Mouse (Mus musculus) forebrain, embryonic 11.5 days (tissue): ENCODE results near the gene Ncoa6. TPM values are rescaled to one million over a fixed set of nuclear protein-coding genes. Genes with fewer than 3 reads are reported as not detected.
"Not testable (repeated sequence)": the region's sequence is repeated elsewhere in the genome, so short reads cannot be mapped to it uniquely, and the experiment has no call there.

Experiments
- ATAC-seq: fragments of 200-750 bp; cut with Nextera tagmentation; replicated peaks from 2 replicates; pipeline ENCODE4 v1.8.0; 2017; ENCODE audit warnings: moderate TSS enrichment; ENCODE audit not compliant: low FRiP score
- DNase-seq: peaks from one replicate; pipeline ENCODE4 v3.0.0-alpha.2; 2017; ENCODE audit warnings: low spot score
- H3K27ac ChIP-seq: fragments of 300-500 bp; sonication (generic); 2 replicates; pipeline ENCODE4 v1.5.1; 2014; ENCODE audit warnings: low read depth, low read length
- H3K27me3 ChIP-seq: fragments of 300-500 bp; sonication (generic); 2 replicates; pipeline ENCODE4 v1.6.1; 2014; ENCODE audit warnings: mild to moderate bottlenecking, low read length, mixed read lengths; ENCODE audit not compliant: control insufficient read depth, insufficient read depth
- H3K36me3 ChIP-seq: fragments of 300-500 bp; sonication (generic); 2 replicates; pipeline ENCODE4 v1.6.1; 2014; ENCODE audit warnings: mild to moderate bottlenecking, low read length, moderate library complexity, mixed read lengths; ENCODE audit not compliant: control insufficient read depth, insufficient read depth
- H3K4me1 ChIP-seq: fragments of 300-500 bp; sonication (generic); replicated peaks from 2 replicates; pipeline ENCODE4 v1.6.1; 2014; ENCODE audit warnings: low read length, mixed read lengths; ENCODE audit not compliant: control insufficient read depth, insufficient read depth
- H3K4me2 ChIP-seq: fragments of 300-500 bp; sonication (generic); 2 replicates; pipeline ENCODE4 v1.6.1; 2014; ENCODE audit warnings: low read depth, mild to moderate bottlenecking, low read length, moderate library complexity, mixed read lengths; ENCODE audit not compliant: severe bottlenecking
- H3K4me3 ChIP-seq: fragments of 300-500 bp; sonication (generic); 2 replicates; pipeline ENCODE4 v1.5.1; 2014; ENCODE audit warnings: low read depth, low read length
- H3K9ac ChIP-seq: fragments of 300-500 bp; sonication (generic); 2 replicates; pipeline ENCODE4 v1.6.1; 2014; ENCODE audit warnings: low read length
- H3K9me3 ChIP-seq: fragments of 300-500 bp; sonication (generic); 2 replicates; pipeline ENCODE4 v1.6.1; 2016; ENCODE audit warnings: low read length, mixed read lengths; ENCODE audit not compliant: control insufficient read depth
- WGBS: fragments of 180-500 bp; shearing (Covaris S2); extraction: QIAGEN DNeasy Blood & Tissue Kit; methylation state at CpG from one replicate; pipeline ENCODE4 v1.1.7; 2014; 5-methylcytosine and 5-hydroxymethylcytosine counted together
- polyA plus RNA-seq: library from polyadenylated mRNA; unstranded; fragments of >200 nt; fragmentation: Nextera tagmentation; extraction: Ambion mirVana; gene quantifications from 2 replicates; pipeline ENCODE4 v1.2.1, GENCODE M21; 2014

Gene Ncoa6
- polyA plus RNA-seq, 1 experiment from 2014 or later, result 34.3 TPM

DNA sequence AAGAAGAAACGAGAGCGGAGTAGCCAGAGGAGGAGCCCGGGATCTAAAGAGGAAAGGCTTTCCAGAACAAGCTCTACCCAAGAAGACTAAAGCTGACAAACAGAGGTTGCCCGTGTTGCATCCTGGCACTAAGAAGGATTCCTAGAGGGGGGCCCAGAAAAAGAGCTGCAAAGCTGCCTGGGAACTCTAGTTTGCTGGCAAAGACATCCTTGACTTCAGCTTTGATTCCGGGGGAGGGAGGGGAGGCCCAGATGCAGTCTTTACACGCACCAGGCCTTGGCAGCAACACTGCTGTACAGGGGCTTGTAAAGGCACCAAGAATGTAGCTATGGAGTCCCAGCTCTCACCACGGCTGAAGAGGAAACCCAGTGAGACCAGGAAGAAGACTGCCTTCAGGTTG, 20.1 kb downstream of the Ncoa6 start:
- DNase-seq (no peak), ATAC-seq (no peak)
- H3K36me3 ChIP-seq, result no peaks in the 10 kb centered on the region
- H3K4me2 ChIP-seq, result no peak overlapping the region
- no peak overlapping the region for H3K9ac ChIP-seq
- 85% methylated on average over 7 of the region's 7 CpGs for WGBS
- H3K9me3 ChIP-seq, result no peaks in the 10 kb centered on the region
- H3K27ac ChIP-seq, result no peak overlapping the region
- H3K27me3 ChIP-seq, result no peaks in the 10 kb centered on the region
- no peaks in the 10 kb centered on the region for H3K4me1 ChIP-seq
- no peak overlapping the region for H3K4me3 ChIP-seq

GRCm38 (mm10) chr2:155451256-155451655, 22.4 kb downstream of the Ncoa6 start:
- Histone ChIP-seq H3K36me3 (no peaks in the 10 kb centered on the region), H3K27ac (no peak overlapping the region), H3K4me2 (no peak overlapping the region), H3K27me3 (no peaks in the 10 kb centered on the region), H3K9ac (no peak overlapping the region), H3K4me3 (no peak overlapping the region), H3K9me3 (no peaks in the 10 kb centered on the region), H3K4me1 (no peaks in the 10 kb centered on the region)
- DNase-seq, result no peak
- no peak for ATAC-seq
- WGBS, result 84% methylated on average over 5 of the region's 5 CpGs

- H3K27me3 ChIP-seq, H3K9me3 ChIP-seq, DNase-seq, H3K4me3 ChIP-seq, H3K27ac ChIP-seq, H3K36me3 ChIP-seq, H3K9ac ChIP-seq, H3K4me2 ChIP-seq, H3K4me1 ChIP-seq, ATAC-seq: not testable (repeated sequence)
- 97% methylated on average over 1 of the region's 1 CpGs for WGBS
These were observed 25.8 kb downstream of the Ncoa6 start for GRCm38 (mm10) chr2:155447906-155448305.

DNA sequence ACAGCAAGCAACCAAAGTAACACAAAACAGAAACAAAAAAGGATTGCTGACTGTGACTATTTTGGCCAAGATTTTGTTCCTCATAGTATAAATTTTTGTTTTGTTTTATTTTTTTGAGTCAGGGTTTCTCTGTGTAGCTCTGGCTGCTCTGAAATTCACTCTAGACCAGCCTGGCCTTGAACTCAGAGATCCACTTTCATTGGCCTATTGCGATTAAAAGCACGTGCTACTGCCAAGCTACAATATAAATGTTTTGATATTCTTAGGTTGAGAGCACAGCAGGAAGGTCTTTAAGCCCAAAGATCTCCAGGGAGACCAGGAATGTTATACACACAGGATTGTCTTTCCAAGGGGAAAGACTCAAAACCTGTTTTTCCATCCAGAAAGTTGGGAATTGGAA, 30.2 kb downstream of the Ncoa6 start:
- no peaks in the 10 kb centered on the region for H3K9me3 ChIP-seq
- H3K4me2 ChIP-seq, result no peak overlapping the region
- DNase-seq (no peak), ATAC-seq (no peak)
- H3K27ac ChIP-seq, result no peak overlapping the region
- no peak overlapping the region for H3K4me3 ChIP-seq
- 53% methylated on average over 2 of the region's 2 CpGs for WGBS
- H3K9ac ChIP-seq, result no peak overlapping the region
- no peaks in the 10 kb centered on the region for H3K27me3 ChIP-seq
- no peaks in the 10 kb centered on the region for H3K4me1 ChIP-seq
- H3K36me3 ChIP-seq, result no peaks in the 10 kb centered on the region

DNA sequence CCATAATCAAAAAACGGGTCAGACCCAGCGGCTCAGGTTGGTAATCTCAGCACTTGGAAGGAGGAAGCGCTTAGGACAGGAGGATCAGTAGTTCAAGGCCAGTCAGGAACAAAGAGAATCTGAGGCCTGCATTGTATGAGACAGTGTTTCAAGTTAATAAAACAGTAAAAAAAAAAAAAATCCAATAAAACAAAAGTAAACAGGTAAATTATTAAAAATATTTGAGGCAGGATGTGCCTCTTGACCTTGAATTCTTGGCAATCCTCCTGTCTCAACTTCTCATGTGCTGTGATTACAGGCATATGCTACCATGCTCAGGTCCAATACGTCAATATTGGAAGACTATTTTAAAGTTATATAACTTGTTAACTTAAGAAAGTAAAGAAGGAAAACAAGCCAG, 30.8 kb downstream of the Ncoa6 start:
- Histone ChIP-seq H3K27ac (no peak overlapping the region), H3K4me1 (no peaks in the 10 kb centered on the region), H3K4me2 (no peak overlapping the region), H3K9ac (no peak overlapping the region), H3K36me3 (no peaks in the 10 kb centered on the region), H3K4me3 (no peak overlapping the region), H3K9me3 (no peaks in the 10 kb centered on the region), H3K27me3 (no peaks in the 10 kb centered on the region)
- no peak for DNase-seq
- ATAC-seq, result no peak
- 78% methylated on average over 4 of the region's 4 CpGs for whole genome bisulfite sequencing

DNA sequence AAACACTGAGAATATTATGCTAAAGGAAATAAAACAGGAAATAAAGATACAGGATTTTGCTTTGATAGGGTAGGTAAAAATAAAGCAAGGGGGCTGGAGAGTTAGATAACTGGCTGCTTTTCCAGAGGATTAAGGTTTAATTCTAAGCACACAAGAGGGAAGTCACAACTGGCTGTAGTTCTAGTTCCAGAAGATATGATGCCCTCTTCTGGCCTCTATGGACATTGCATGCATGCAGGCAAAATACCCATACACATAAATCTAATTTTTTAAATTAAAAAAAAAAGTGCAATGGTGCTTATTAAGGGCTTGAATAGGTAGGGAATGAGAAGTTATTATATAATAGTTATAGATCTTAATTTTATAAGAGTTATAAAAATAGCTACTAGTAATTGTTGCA, 37.2 kb downstream of the Ncoa6 start:
- no peaks in the 10 kb centered on the region for H3K27me3 ChIP-seq
- DNase-seq (no peak), ATAC-seq (no peak)
- H3K4me3 ChIP-seq, result no peak overlapping the region
- H3K9ac ChIP-seq, result no peak overlapping the region
- H3K36me3 ChIP-seq, result peaks cover 10% of the 10 kb centered on the region
- H3K4me1 ChIP-seq, result no peaks in the 10 kb centered on the region
- no peaks in the 10 kb centered on the region for H3K9me3 ChIP-seq
- H3K27ac ChIP-seq, result no peak overlapping the region
- no peak overlapping the region for H3K4me2 ChIP-seq

GRCm38 (mm10) chr2:155420911-155421310, 52.8 kb downstream of the Ncoa6 start:
- H3K9me3 ChIP-seq, result no peaks in the 10 kb centered on the region
- WGBS, result 79% methylated on average over 2 of the region's 2 CpGs
- ATAC-seq (no peak), DNase-seq (no peak)
- no peak overlapping the region for H3K4me3 ChIP-seq
- no peaks in the 10 kb centered on the region for H3K27me3 ChIP-seq
- H3K9ac ChIP-seq, result no peak overlapping the region
- H3K27ac ChIP-seq, result no peak overlapping the region
- no peak overlapping the region for H3K4me2 ChIP-seq
- peaks cover 7% of the 10 kb centered on the region; the same call in 1 of the 2 replicates for H3K36me3 ChIP-seq
- no peaks in the 10 kb centered on the region for H3K4me1 ChIP-seq

DNA sequence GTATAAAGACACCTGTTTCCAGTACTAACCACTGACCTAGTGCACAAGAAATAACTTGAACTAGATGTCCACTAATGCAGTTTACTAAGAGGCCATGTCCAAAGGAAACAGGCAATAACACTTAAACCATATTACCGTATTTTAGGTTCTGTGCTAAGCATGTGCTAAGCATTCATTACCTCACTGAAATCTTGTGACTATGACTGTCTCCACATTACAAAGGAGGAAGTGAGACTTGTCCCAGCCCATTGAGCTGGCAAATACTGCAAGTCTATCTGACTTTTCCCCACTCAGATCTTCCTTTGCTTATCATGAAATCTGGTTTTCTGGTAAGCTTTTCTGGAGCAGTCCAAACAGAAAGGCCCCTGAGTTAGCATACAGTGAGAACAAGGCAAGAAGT, 69.1 kb downstream of the Ncoa6 start:
- no peak for DNase-seq
- H3K9me3 ChIP-seq, result no peaks in the 10 kb centered on the region
- no peaks in the 10 kb centered on the region for H3K4me1 ChIP-seq
- no peak overlapping the region for H3K9ac ChIP-seq
- H3K27me3 ChIP-seq, result no peaks in the 10 kb centered on the region
- ATAC-seq, result no peak
- peaks cover 3% of the 10 kb centered on the region for H3K36me3 ChIP-seq
- H3K4me2 ChIP-seq, result no peak overlapping the region
- no peak overlapping the region for H3K4me3 ChIP-seq
- no peak overlapping the region for H3K27ac ChIP-seq
- WGBS, result 95% methylated on average over 1 of the region's 1 CpGs

DNA sequence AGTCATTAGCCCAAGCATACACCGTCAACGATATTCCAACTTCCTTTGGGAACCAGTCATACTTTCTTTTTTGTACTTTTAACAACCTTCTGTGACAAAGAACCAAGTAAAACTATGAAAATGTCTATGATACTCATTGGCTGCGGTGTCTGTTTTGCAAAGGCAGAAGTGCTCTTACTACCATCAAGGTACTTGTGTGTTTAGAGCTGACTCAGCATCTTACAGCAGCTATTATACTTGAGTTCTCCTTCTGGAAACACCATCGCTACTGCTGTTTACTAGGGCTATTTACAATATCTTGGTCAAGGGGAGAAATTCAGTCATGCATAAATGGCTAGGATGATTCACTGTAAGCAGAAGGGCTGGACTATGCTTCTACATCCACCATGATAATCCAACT, 71.8 kb downstream of the Ncoa6 start:
- WGBS, result 96% methylated on average over 4 of the region's 4 CpGs
- Histone ChIP-seq H3K9me3 (no peaks in the 10 kb centered on the region), H3K36me3 (no peaks in the 10 kb centered on the region; the same call in 1 of the 2 replicates), H3K27ac (no peak overlapping the region), H3K4me1 (no peaks in the 10 kb centered on the region), H3K4me2 (no peak overlapping the region), H3K27me3 (no peaks in the 10 kb centered on the region), H3K4me3 (no peak overlapping the region), H3K9ac (no peak overlapping the region)
- ATAC-seq (no peak), DNase-seq (no peak)
